10 mouse cellular contexts compared by ENCODE assay signal in genomic region chr6:64727751-64728403, GRCm38 (mm10). TPM values are rescaled to one million over a fixed set of nuclear protein-coding genes. Genes with fewer than 3 reads are reported as not detected.
A peak's percentile ranks its signal among the peaks of the same experiment; 100 is the strongest.
DNase-seq lines count a peak whose midpoint lies in the region; ATAC-seq and TF ChIP-seq lines count a peak whose summit lies in the region.
"Had no signal": no experiment of that assay in that cellular context is flagged by ENCODE, and none has a peak within 500 bp of the region (broad histone marks: within the 10 kb centered on the region; RNA-seq: fewer than 3 reads in every experiment).

No protein-coding gene starts in this region.

- no peaks in the 10 kb centered on the region for H3K79me2 ChIP-seq in liver, adult 2 months (ENCODE audit: control insufficient read depth, insufficient read depth, low read length)
- no peaks in the 10 kb centered on the region for H3K79me2 ChIP-seq in myocyte (ENCODE audit: control insufficient read depth, insufficient read depth)

- H3K36me3 ChIP-seq in hindbrain, embryonic 14.5 days (replicated peaks; ENCODE audit: control insufficient read depth, insufficient read depth): no peaks in the 10 kb centered on the region
- H3K36me3 ChIP-seq in liver, adult 2 months (ENCODE audit: control insufficient read depth, insufficient read depth, low read length): no peaks in the 10 kb centered on the region
- no peaks in the 10 kb centered on the region for H3K36me3 ChIP-seq in myocyte (ENCODE audit: control insufficient read depth, insufficient read depth)

- no peak for TF ChIP-seq CTCF in liver, adult 2 months (IDR thresholded peaks at IDR 0.05; ENCODE audit: low read depth, low read length)

- H3K4me3 ChIP-seq in hindbrain, embryonic 14.5 days (replicated peaks; ENCODE audit: low read length): peak overlapping the region; percentile 29
- no peak overlapping the region for H3K4me3 ChIP-seq in liver, adult 2 months (ENCODE audit: insufficient read depth, low read depth, low read length)
- H3K4me3 ChIP-seq in myocyte: no peak overlapping the region

- peaks cover 59% of the 10 kb centered on the region for H3K27me3 ChIP-seq in hindbrain, embryonic 14.5 days (ENCODE audit: control insufficient read depth, insufficient read depth, low read length)
- H3K27me3 ChIP-seq in liver, adult 2 months (ENCODE audit: control insufficient read depth, insufficient read depth, low read length): peaks cover 22% of the 10 kb centered on the region
- H3K27me3 ChIP-seq in myocyte (ENCODE audit: control insufficient read depth, insufficient read depth, insufficient read length): peaks cover 9% of the 10 kb centered on the region
- H3K27me3 ChIP-seq: CH12.LX had no signal

- H3K9ac ChIP-seq in hindbrain, embryonic 14.5 days: no peak overlapping the region
- no peak overlapping the region for H3K9ac ChIP-seq in liver, adult 2 months (ENCODE audit: low read depth, low read length)

- peaks cover 15% of the 10 kb centered on the region; the same call in 1 of the 2 replicates for H3K4me1 ChIP-seq in hindbrain, embryonic 14.5 days (replicated peaks; ENCODE audit: control insufficient read depth, insufficient read depth, low read length)
- peaks cover 6% of the 10 kb centered on the region; the same call in 1 of the 2 replicates for H3K4me1 ChIP-seq in liver, adult 2 months (ENCODE audit: control insufficient read depth, insufficient read depth, low read length)

- no peaks in the 10 kb centered on the region for H3K9me3 ChIP-seq in hindbrain, embryonic 14.5 days (ENCODE audit: control insufficient read depth, low read length)

- no peak for TF ChIP-seq POLR2A in liver, adult 2 months (IDR thresholded peaks at IDR 0.05; ENCODE audit: extremely low read depth, insufficient read depth, low read length)
- no peak for TF ChIP-seq POLR2A in myocyte (IDR thresholded peaks at IDR 0.05; ENCODE audit: insufficient read length, low read depth)

- peak overlapping the region; percentile 54 for H3K4me2 ChIP-seq in hindbrain, embryonic 14.5 days (replicated peaks)
- peak overlapping the region; percentile 42 for H3K4me2 ChIP-seq in myocyte (ENCODE audit: low read depth)

- ATAC-seq in hindbrain, embryonic 14.5 days (ENCODE audit: low FRiP score): peak; percentile 57; the same call in 1 of the 2 replicates

- no peak overlapping the region for H3K27ac ChIP-seq in hindbrain, embryonic 14.5 days
- H3K27ac ChIP-seq in liver, adult 2 months (replicated peaks; ENCODE audit: insufficient read depth, low read depth, low read length): no peak overlapping the region

- under 1% methylated on average over 29 of the region's 29 CpGs for WGBS in hindbrain, embryonic 14.5 days
- 2% methylated on average over 29 of the region's 29 CpGs for WGBS in liver, adult 2 months

- H3ac ChIP-seq in myocyte (ENCODE audit: control insufficient read depth, insufficient read length): no peak overlapping the region

- DNase-seq in heart, adult 11 months: peak; percentile 89
- no peak for DNase-seq in heart, adult 8-10 months (ENCODE audit: low spot score)
- DNase-seq in embryo, embryonic 9.5 days (ENCODE audit: extremely low spot score): peak; percentile 40
- DNase-seq in hindbrain, embryonic 14.5 days (ENCODE audit: low spot score): peak; percentile 24
- peak; percentile 58 for DNase-seq in liver, adult 2 months (ENCODE audit: extremely low read depth, low read depth, low spot score)
- DNase-seq in thymus, postnatal 25 days: no peak
- DNase-seq in frontal cortex, postnatal 14 days (ENCODE audit: low spot score in 2 of 2): no peak

TF ChIP-seq in myocyte, 11 proteins besides CTCF, POLR2A, EP300 and RAD21:
- TF ChIP-seq USF1 (IDR thresholded peaks at IDR 0.05; ENCODE audit: low read depth): no peak
- TF ChIP-seq E2F4 (IDR thresholded peaks at IDR 0.05; ENCODE audit: insufficient read depth): no peak
- no peak for TF ChIP-seq MYOD1 (IDR thresholded peaks at IDR 0.05; ENCODE audit: control insufficient read depth in 1 of 3, insufficient read length in 2 of 3, low read depth in 2 of 3)
- TF ChIP-seq SRF (IDR thresholded peaks at IDR 0.05; ENCODE audit: control insufficient read depth, insufficient read length, low read depth): no peak
- TF ChIP-seq POLR2AphosphoS2 (IDR thresholded peaks at IDR 0.05; ENCODE audit: insufficient read length, low read depth): no peak
- no peak for TF ChIP-seq TCF3 (IDR thresholded peaks at IDR 0.05; ENCODE audit: insufficient read length, low read depth)
- TF ChIP-seq MYOG (IDR thresholded peaks at IDR 0.05; ENCODE audit: control insufficient read depth in 1 of 3, insufficient read depth in 1 of 3, insufficient read length in 2 of 3, low read depth in 2 of 3): no peak
- no peak for TF ChIP-seq CEBPB (IDR thresholded peaks at IDR 0.05; ENCODE audit: insufficient read depth, poor library complexity, severe bottlenecking)
- no peak for TF ChIP-seq MAX (IDR thresholded peaks at IDR 0.05; ENCODE audit: low read depth)
- no peak for TF ChIP-seq REST (IDR thresholded peaks at IDR 0.05; ENCODE audit: insufficient read depth, insufficient read length)
- TF ChIP-seq TCF12 (IDR thresholded peaks at IDR 0.05; ENCODE audit: insufficient read depth, poor library complexity, severe bottlenecking): no peak

RNA-seq across cellular contexts. Expression of gene Atoh1, which starts 1.0 kb away (rescaled TPM):
- not detected for total RNA-seq in heart, adult 8-10 months (2022)
- 13.0 and 13.4 TPM in 2 replicates for polyA plus RNA-seq in hindbrain, embryonic 14.5 days (2014; fragmentation: Nextera tagmentation; extraction: Ambion mirVana)
- not detected in 2 replicates for total RNA-seq in liver, adult 2 months (2014; rRNA removed)
- polyA plus RNA-seq in liver, adult 2 months (2012; rRNA removed): not detected in 2 replicates
- polyA plus RNA-seq in myocyte (2012; fragmentation: generic; extraction: Trizol): not detected
- total RNA-seq: CH12.LX; heart, postnatal 10 days had no signal

Comparison
In these comparisons a context has a peak if more than half of its experiments do, and no peak if none do; other contexts are left out.
1. DNase-seq: peak in heart, adult 11 months (single experiment), embryo, embryonic 9.5 days (single experiment), hindbrain, embryonic 14.5 days (single experiment) and liver, adult 2 months (single experiment); none in heart, adult 8-10 months (single experiment), thymus, postnatal 25 days (single experiment) and frontal cortex, postnatal 14 days (0 of 2).
2. RNA of gene Atoh1, which starts 1.0 kb away (polyA plus RNA-seq): 13.0 to 13.4 TPM in hindbrain, embryonic 14.5 days; not detected in liver, adult 2 months and not detected in myocyte (single experiment); every median in the first group is over 10 times any median in the second.